Mouse (Mus musculus) central nervous system, embryonic 11.5 days (tissue): ENCODE measurements around the gene Tcl1b1. TPM values are rescaled to one million over a fixed set of nuclear protein-coding genes. Genes with fewer than 3 reads are reported as not detected.

ENCODE experiments used
- polyA plus RNA-seq: library from polyadenylated mRNA; depleted of rRNA; stranded (reverse); fragments of >200 nt; gene quantifications from 2 replicates; pipeline ENCODE4 v1.2.3, GENCODE M21; 2012; rRNA removed

Gene Tcl1b1
- polyA plus RNA-seq: not detected in 2 replicates

GRCm38 (mm10) chr12:105159390-105159789 is at the start of gene Tcl1b1:
Gene Tcl1b1 (plus strand): TSS chr12:105159690.

GRCm38 (mm10) chr12:105145714-105146113 is 13.8 kb upstream of the Tcl1b1 start, which contains the start of gene Tcl1b2:
Gene Tcl1b2 (plus strand): TSS chr12:105146014.

DNA sequence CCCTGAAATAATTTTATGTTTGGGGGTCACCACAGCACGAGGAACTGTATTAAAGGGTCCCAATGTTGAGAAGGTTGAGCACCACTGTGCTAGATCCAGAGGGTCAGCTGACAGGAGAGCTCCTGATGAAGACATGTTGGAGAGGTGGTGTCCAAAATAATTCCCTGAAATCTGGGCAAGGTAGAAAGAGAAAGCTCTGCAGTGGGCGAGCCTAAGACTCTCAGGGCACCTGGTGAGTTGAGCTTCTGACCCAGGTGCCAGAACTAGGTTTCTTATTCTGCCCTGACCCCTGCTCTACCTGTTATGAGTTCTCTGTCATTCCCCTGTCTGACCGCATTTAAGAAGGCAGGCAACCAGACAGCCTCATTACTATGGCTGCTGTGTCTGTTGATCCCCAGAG is 16.6 kb downstream of the Tcl1b1 start, which contains the start of gene Tcl1b5:
Tcl1b5 (plus strand) TSS at position 301 of the 400 bp plus-strand sequence.

GRCm38 (mm10) chr12:105190743-105191142 is 31.3 kb downstream of the Tcl1b1 start, which contains the start of gene Tcl1b3:
Gene Tcl1b3 (plus strand): TSS chr12:105191043.

DNA sequence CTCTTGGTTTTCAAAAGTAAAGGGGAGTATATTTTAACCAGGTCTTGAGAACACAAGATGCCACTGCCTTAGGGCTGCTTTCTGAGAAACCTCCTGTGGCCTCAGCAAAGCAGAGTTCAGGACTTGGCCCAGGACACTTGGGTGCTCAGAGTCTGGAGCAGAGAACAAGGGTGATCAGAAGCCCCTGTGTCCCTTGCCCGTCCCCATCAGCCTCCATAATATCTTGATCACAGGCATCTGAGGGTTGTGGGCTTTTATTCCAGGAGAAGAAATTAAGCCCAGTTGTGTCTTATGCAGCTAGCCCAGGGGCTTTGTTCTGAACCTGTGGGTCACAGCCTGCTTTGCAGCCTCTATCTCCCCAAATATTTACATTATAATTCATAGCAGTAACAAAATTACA is 42.2 kb downstream of the Tcl1b1 start, which contains the start of gene Tcl1b4:
Tcl1b4 (plus strand) TSS at position 301 of the 400 bp plus-strand sequence.

Other genes with a start within 250 kb of the Tcl1b1 start
- 0.55 and 0.77 TPM in 2 replicates for gene Syne3, start 149.9 kb upstream of the Tcl1b1 start, polyA plus RNA-seq
- 79.9 and 125 TPM in 2 replicates for gene Glrx5, start 127.0 kb upstream of the Tcl1b1 start, polyA plus RNA-seq
- gene Tcl1b2, start 13.7 kb upstream of the Tcl1b1 start, polyA plus RNA-seq: not detected in 2 replicates
- not detected in 2 replicates for gene Tcl1b5, start 16.7 kb downstream of the Tcl1b1 start, polyA plus RNA-seq
- gene Tcl1b3, start 31.4 kb downstream of the Tcl1b1 start, polyA plus RNA-seq: not detected in 2 replicates
- not detected in 2 replicates for gene Tcl1b4, start 42.3 kb downstream of the Tcl1b1 start, polyA plus RNA-seq
- gene Tcl1, start 63.1 kb downstream of the Tcl1b1 start, polyA plus RNA-seq: 0.14 TPM in 1 of 2 replicates, not detected in the other
- gene Tunar, start 174.2 kb downstream of the Tcl1b1 start, polyA plus RNA-seq: 0.60 and 0.78 TPM in 2 replicates